Mouse (Mus musculus) hindbrain, embryonic 16.5 days (tissue): ENCODE results near the gene Zbtb22. TPM values are rescaled to one million over a fixed set of nuclear protein-coding genes. Genes with fewer than 3 reads are reported as not detected.
A peak's percentile ranks its signal among the peaks of the same experiment; 100 is the strongest.

Experiments
- ATAC-seq: fragments of 200-750 bp; cut with Nextera tagmentation; 2 replicates; pipeline ENCODE4 v1.8.0; 2017; ENCODE audit warnings: moderate TSS enrichment, moderate library complexity
- H3K27ac ChIP-seq: fragments of 300-500 bp; sonication (generic); 2 replicates; pipeline ENCODE4 v1.5.1; 2014; ENCODE audit warnings: low read depth, mild to moderate bottlenecking, control low read depth, low read length, moderate library complexity
- H3K27me3 ChIP-seq: fragments of 300-500 bp; sonication (generic); replicated peaks from 2 replicates; pipeline ENCODE4 v1.6.1; 2014; ENCODE audit warnings: low read length; ENCODE audit not compliant: control insufficient read depth, insufficient read depth
- H3K36me3 ChIP-seq: fragments of 300-500 bp; sonication (generic); 2 replicates; pipeline ENCODE4 v1.6.1; 2014; ENCODE audit warnings: mild to moderate bottlenecking, low read length, moderate library complexity, mixed read lengths; ENCODE audit not compliant: control insufficient read depth, insufficient read depth
- H3K4me1 ChIP-seq: fragments of 300-500 bp; sonication (generic); 2 replicates; pipeline ENCODE4 v1.6.1; 2014; ENCODE audit warnings: low read depth, low read length; ENCODE audit not compliant: control insufficient read depth, insufficient read depth
- H3K4me2 ChIP-seq: fragments of 300-500 bp; sonication (generic); 2 replicates; pipeline ENCODE4 v1.6.1; 2014; ENCODE audit warnings: mild to moderate bottlenecking, low read length, control low read depth, moderate library complexity
- H3K4me3 ChIP-seq: fragments of 300-500 bp; sonication (generic); 2 replicates; pipeline ENCODE4 v1.5.1; 2014; ENCODE audit warnings: mild to moderate bottlenecking, low read length, control low read depth, moderate library complexity
- H3K9ac ChIP-seq: fragments of 300-500 bp; sonication (generic); 2 replicates; pipeline ENCODE4 v1.6.1; 2014; ENCODE audit warnings: low read depth, mild to moderate bottlenecking, control low read depth, low read length, moderate library complexity
- H3K9me3 ChIP-seq: fragments of 300-500 bp; sonication (generic); 2 replicates; pipeline ENCODE4 v1.6.1; 2014; ENCODE audit warnings: mild to moderate bottlenecking, low read length, moderate library complexity; ENCODE audit not compliant: control insufficient read depth
- WGBS: fragments of 180-500 bp; shearing (Covaris S2); extraction: QIAGEN DNeasy Blood & Tissue Kit; methylation state at CpG from one replicate; pipeline ENCODE4 v1.1.7; 2014; 5-methylcytosine and 5-hydroxymethylcytosine counted together
- polyA plus RNA-seq: library from polyadenylated mRNA; unstranded; fragments of >200 nt; fragmentation: Nextera tagmentation; extraction: Ambion mirVana; gene quantifications from 2 replicates; pipeline ENCODE4 v1.2.1, GENCODE M21; 2015

Zbtb22 gene
- polyA plus RNA-seq, 1 experiment from 2014 or later = 16.2 TPM

DNA sequence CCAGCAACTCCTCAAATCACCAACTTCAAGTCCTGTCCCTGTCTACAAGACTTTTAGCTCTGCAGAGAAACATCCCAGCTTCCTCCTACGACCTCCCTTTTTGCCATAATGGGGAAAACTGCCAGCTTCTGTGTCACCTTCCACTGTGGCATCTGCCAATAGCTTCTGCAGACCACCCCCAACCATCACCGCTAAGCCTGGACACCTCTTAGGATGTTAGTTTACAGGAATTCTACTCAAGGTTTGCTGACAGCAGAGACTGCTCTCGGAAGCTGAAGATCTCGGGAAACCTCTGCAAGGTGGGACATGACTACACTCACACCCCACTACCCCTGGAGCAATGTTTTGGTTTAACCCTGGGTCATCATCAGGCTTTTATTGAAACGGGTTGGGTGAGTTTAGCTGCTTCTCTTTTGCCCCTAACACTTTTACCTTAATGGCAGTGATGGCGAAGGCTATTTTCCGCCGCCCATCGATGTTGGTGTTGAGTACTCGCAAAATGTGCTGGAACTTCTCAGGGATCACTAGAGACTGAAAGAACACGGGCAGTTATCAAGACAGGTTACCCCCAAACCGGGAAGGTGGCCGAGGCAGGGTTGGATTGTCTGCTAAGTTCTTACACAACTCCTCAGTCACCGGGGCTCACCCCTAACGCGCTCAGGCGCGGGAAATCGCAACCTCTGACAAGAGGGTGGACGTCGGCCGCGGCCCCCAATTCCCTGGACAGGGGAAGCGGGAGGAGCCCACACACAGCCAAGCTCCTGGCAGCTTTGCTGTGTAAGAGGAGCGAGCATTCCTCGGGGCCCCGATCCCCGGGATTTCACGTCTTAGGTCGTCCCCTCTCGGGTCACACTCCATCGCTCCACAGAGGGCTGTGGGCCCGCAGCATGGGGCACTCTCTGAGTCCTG lies 39.2 kb downstream of the Zbtb22 start:
- Histone ChIP-seq H3K4me2 (peak overlapping the region; percentile 88), H3K27me3 (no peaks in the 10 kb centered on the region), H3K27ac (peak overlapping the region; percentile 82), H3K4me1 (peaks cover 50% of the 10 kb centered on the region), H3K36me3 (peaks cover 16% of the 10 kb centered on the region), H3K9me3 (no peaks in the 10 kb centered on the region), H3K4me3 (peak overlapping the region; percentile 79), H3K9ac (peak overlapping the region; percentile 86)
- ATAC-seq = no peak; the same call in 1 of the 2 replicates
- under 1% methylated on average over 33 of the region's 33 CpGs for WGBS

DNA sequence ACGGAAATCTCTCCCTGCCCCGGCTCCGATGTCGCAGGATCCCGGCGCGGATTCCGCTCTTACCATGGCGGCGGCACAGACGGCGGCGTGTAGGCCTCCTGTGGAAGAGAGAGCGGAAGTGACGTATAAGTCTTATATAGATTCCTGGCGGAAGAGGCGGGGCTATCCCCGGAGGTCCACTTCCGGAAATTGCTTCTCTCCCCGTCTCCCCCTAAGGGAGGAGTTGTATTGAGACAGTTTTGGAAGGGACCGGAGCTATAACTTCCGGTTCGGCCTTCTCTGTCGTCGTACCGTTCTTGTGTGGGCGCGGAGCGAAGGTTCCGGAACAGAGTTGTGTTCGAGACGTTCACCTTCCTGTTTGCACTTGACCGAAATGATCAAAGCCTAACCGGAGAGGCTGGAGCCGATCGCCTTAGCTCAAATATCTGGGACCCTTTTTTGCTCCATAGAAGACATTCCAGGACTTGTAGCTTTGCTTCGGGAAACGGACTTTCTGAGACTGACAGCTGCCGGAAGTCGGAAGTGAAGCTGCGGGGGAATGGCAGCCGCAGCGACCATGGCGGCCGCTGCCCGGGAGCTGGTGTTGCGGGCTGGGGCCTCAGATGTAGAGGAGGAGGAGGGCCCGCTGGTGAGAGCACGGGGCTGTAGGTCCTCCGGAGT lies 40.0 kb downstream of the Zbtb22 start, which contains the start of the genes Vps52 and Rps18:
TSS of gene Vps52 (plus strand) at position 258 of the 660 bp plus-strand sequence.
TSS of gene Rps18 (minus strand) at position 447 of the 660 bp plus-strand sequence.
- peak within 1 kb of the TSS; percentile 93 for H3K27ac ChIP-seq
- H3K4me2 ChIP-seq = peak within 1 kb of the TSS; percentile 88
- ATAC-seq = peak; percentile 86
- under 1% methylated on average over 50 of the region's 50 CpGs for WGBS
- peaks cover 43% of the 10 kb centered on the region for H3K4me1 ChIP-seq
- H3K27me3 ChIP-seq = no peaks in the 10 kb centered on the region
- H3K9ac ChIP-seq = peak within 1 kb of the TSS; percentile 86
- H3K4me3 ChIP-seq = peak within 1 kb of the TSS; percentile 79
- peaks cover 18% of the 10 kb centered on the region for H3K36me3 ChIP-seq
- H3K9me3 ChIP-seq = no peaks in the 10 kb centered on the region

DNA sequence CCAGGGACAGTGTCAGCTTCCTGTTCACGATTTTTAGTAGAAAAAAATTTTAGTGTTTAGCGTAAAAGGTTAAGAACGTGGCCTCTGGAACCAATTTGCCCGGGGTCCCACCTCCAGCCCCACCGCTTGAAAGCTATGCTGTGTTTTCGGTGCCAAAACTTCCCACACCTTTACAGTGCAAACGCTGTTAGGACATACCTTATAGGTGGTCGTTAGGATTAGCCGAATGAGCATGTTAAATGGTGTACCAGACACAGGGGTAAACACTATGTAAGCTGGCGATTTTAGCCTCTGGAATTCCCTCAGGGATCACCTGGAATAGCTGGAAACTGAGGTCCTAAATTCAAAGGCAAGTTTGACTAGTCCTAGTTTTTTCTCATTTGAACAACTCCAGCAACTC lies 40.6 kb downstream of the Zbtb22 start:
- H3K36me3 ChIP-seq = peaks cover 20% of the 10 kb centered on the region
- H3K9ac ChIP-seq = peak overlapping the region; percentile 75
- ATAC-seq = no peak
- H3K27ac ChIP-seq = peak overlapping the region; percentile 93
- WGBS = 8% methylated on average over 10 of the region's 10 CpGs
- no peaks in the 10 kb centered on the region for H3K27me3 ChIP-seq
- peak overlapping the region; percentile 88 for H3K4me2 ChIP-seq
- no peaks in the 10 kb centered on the region for H3K9me3 ChIP-seq
- H3K4me3 ChIP-seq = peak overlapping the region; percentile 79
- H3K4me1 ChIP-seq = peaks cover 41% of the 10 kb centered on the region

GRCm38 (mm10) chr17:33957493-33957892 lies 41.8 kb downstream of the Zbtb22 start:
- ATAC-seq = no peak
- Histone ChIP-seq H3K27me3 (no peaks in the 10 kb centered on the region), H3K27ac (no peak overlapping the region), H3K4me1 (peaks cover 30% of the 10 kb centered on the region), H3K36me3 (peaks cover 23% of the 10 kb centered on the region), H3K4me2 (no peak overlapping the region), H3K9me3 (no peaks in the 10 kb centered on the region), H3K4me3 (no peak overlapping the region), H3K9ac (no peak overlapping the region)
- 84% methylated on average over 6 of the region's 6 CpGs for WGBS

GRCm38 (mm10) chr17:33958451-33958850 lies 42.7 kb downstream of the Zbtb22 start:
- Histone ChIP-seq H3K36me3 (peaks cover 23% of the 10 kb centered on the region), H3K27ac (no peak overlapping the region), H3K4me3 (no peak overlapping the region), H3K9me3 (no peaks in the 10 kb centered on the region), H3K4me2 (no peak overlapping the region), H3K4me1 (peaks cover 22% of the 10 kb centered on the region), H3K27me3 (no peaks in the 10 kb centered on the region), H3K9ac (no peak overlapping the region)
- no peak for ATAC-seq
- WGBS = 95% methylated on average over 11 of the region's 11 CpGs

DNA sequence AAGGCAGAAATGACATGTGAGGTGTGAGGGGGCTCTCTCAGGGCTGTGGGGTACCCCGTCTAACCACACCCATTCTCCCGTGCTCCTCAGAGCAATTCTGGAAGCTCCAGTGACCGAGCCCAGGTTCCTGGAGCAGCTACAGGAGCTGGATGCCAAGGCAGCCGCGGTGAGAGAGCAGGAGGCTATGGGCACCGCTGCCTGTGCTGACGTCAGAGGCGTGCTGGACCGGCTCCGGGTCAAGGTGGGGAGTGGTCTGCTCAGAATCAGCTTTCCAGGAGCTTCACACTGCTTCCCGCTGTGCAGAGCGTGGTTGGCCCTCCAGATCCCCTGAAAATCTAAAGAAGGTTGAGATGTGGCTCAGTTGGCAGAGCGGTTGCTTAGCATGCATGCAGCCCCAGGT lies 43.4 kb downstream of the Zbtb22 start:
- no peaks in the 10 kb centered on the region for H3K27me3 ChIP-seq
- no peaks in the 10 kb centered on the region for H3K9me3 ChIP-seq
- H3K36me3 ChIP-seq = peaks cover 23% of the 10 kb centered on the region
- H3K4me2 ChIP-seq = no peak overlapping the region
- no peak overlapping the region for H3K4me3 ChIP-seq
- ATAC-seq = no peak
- H3K9ac ChIP-seq = no peak overlapping the region
- 98% methylated on average over 13 of the region's 13 CpGs for WGBS
- H3K4me1 ChIP-seq = peaks cover 15% of the 10 kb centered on the region
- H3K27ac ChIP-seq = no peak overlapping the region

GRCm38 (mm10) chr17:33959948-33960347 lies 44.2 kb downstream of the Zbtb22 start:
- Histone ChIP-seq H3K4me2 (no peak overlapping the region), H3K9me3 (no peaks in the 10 kb centered on the region), H3K27ac (no peak overlapping the region), H3K4me3 (no peak overlapping the region), H3K4me1 (peaks cover 9% of the 10 kb centered on the region), H3K36me3 (peaks cover 24% of the 10 kb centered on the region), H3K9ac (no peak overlapping the region), H3K27me3 (no peaks in the 10 kb centered on the region)
- 91% methylated on average over 15 of the region's 15 CpGs for WGBS
- no peak for ATAC-seq

GRCm38 (mm10) chr17:33962876-33963275 lies 47.2 kb downstream of the Zbtb22 start:
- no peak overlapping the region for H3K4me2 ChIP-seq
- 92% methylated on average over 7 of the region's 7 CpGs for WGBS
- no peak overlapping the region for H3K9ac ChIP-seq
- H3K36me3 ChIP-seq = peaks cover 25% of the 10 kb centered on the region
- H3K4me1 ChIP-seq = no peaks in the 10 kb centered on the region
- ATAC-seq = no peak
- no peaks in the 10 kb centered on the region for H3K9me3 ChIP-seq
- H3K27ac ChIP-seq = no peak overlapping the region
- no peaks in the 10 kb centered on the region for H3K27me3 ChIP-seq
- no peak overlapping the region for H3K4me3 ChIP-seq
